Mouse (Mus musculus) lung, postnatal 0 days (tissue): ENCODE measurements around the gene Bend5.

Experiments used
- CTCF ChIP-seq: IDR thresholded peaks from 2 replicates; pipeline ENCODE4 v1.5.1; 2016; ENCODE audit warnings: antibody characterized with exemption, mild to moderate bottlenecking
- EP300 ChIP-seq: IDR thresholded peaks from 2 replicates; pipeline ENCODE4 v1.6.1; 2016; ENCODE audit warnings: antibody characterized with exemption, mild to moderate bottlenecking, control low read depth

- no peak for TF ChIP-seq CTCF
- no peak for TF ChIP-seq EP300
These were observed 33.1 kb downstream of the Bend5 start for GRCm38 (mm10) chr4:111447918-111448317.
